Mouse (Mus musculus) cerebellum, adult 2 months (tissue): ENCODE measurements around the gene Ugt1a9.
"Not testable (repeated sequence)": the region's sequence is repeated elsewhere in the genome, so short reads cannot be mapped to it uniquely, and the experiment has no call there.

ENCODE experiments used
- CTCF ChIP-seq: fragments of 200-500 bp; IDR thresholded peaks from 2 replicates; pipeline ENCODE4 v1.5.1; 2011; ENCODE audit warnings: low read depth, mild to moderate bottlenecking, control low read depth, low read length, moderate library complexity, borderline replicate concordance; ENCODE audit not compliant: insufficient read depth
- POLR2A ChIP-seq: fragments of 200-500 bp; IDR thresholded peaks from 2 replicates; pipeline ENCODE4 v1.6.1; 2011; ENCODE audit warnings: low read length, control low read depth, borderline replicate concordance; ENCODE audit not compliant: insufficient read depth

DNA sequence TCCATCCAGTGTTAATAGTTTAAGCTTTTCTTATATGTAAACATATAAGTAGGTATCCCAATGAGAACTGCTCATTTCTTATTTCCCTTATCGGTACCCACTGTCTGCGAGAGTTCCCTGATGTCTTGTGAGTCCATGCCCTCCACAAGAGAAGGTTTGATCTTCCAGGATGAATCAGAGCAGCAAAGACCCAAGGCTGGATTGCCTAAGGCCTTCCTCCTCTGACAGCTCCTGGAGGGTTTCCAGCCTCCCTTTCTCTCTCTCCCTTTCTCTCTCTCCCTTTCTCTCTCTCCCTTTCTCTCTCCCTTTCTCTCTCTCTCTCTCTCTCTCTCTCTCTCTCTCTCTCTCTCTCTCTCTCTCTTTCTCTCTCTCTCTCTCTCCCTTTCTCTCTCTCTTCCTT is 58.5 kb downstream of the Ugt1a9 start:
- TF ChIP-seq POLR2A, CTCF: not testable (repeated sequence)
